Mouse (Mus musculus): ENCODE results near the gene Myl6b.

The Myl6b gene

GRCm38 (mm10) chr10:128451014-128451413 lies 47.5 kb downstream of the Myl6b start:
- DNase-seq (ENCODE audit: low spot score in 2 of 2), result no peak

GRCm38 (mm10) chr10:128445407-128445806 lies 53.1 kb downstream of the Myl6b start:
- DNase-seq (ENCODE audit: low spot score in 2 of 2), result no peak

- DNase-seq (ENCODE audit: low spot score in 2 of 2), result no peak
These were observed 54.1 kb downstream of the Myl6b start for GRCm38 (mm10) chr10:128444354-128444753.
